Mouse (Mus musculus) layer of hippocampus, postnatal 10 days (tissue): ENCODE results near the gene Dnttip2. TPM values are rescaled to one million over a fixed set of nuclear protein-coding genes. Genes with fewer than 3 reads are reported as not detected.
"Not testable (repeated sequence)": the region's sequence is repeated elsewhere in the genome, so short reads cannot be mapped to it uniquely, and the experiment has no call there.

Source experiments
- DNase-seq, 2 experiments: peaks; one replicate each; pipeline ENCODE4 v3.0.0; 2021; ENCODE audit warnings: low spot score in 2 of 2
- long read RNA-seq: library from polyadenylated mRNA; stranded (forward); transcript quantifications from one replicate; pipeline ENCODE4 v2.0.0, GENCODE M21; 2023
- total RNA-seq, 2 experiments: library from RNA; stranded (reverse); gene quantifications; 2 replicates each; pipeline ENCODE4 v1.2.3; 2021

Gene Dnttip2
- total RNA-seq: 10 to 100 TPM; 27.3 to 28.6 TPM
- long read RNA-seq, transcript Dnttip2-201 (7 exons, 2,429 nt): major isoform, 25 of 31 reads
- long read RNA-seq, partial matches to known transcripts: 4 of 31 reads
- long read RNA-seq, other reads (novel, unspliced or antisense): 2 of 31 reads

GRCm38 (mm10) chr3:122274241-122275024, at the start of gene Dnttip2:
Dnttip2 (plus strand) TSS chr3:122274388.
- peak; percentile 90 to 94 for DNase-seq

- DNase-seq: not testable (repeated sequence)
These were observed 47.2 kb upstream of the Dnttip2 start for GRCm38 (mm10) chr3:122226972-122227371.

- DNase-seq: no peak
These were observed 38.4 kb upstream of the Dnttip2 start for GRCm38 (mm10) chr3:122235772-122236171.

DNA sequence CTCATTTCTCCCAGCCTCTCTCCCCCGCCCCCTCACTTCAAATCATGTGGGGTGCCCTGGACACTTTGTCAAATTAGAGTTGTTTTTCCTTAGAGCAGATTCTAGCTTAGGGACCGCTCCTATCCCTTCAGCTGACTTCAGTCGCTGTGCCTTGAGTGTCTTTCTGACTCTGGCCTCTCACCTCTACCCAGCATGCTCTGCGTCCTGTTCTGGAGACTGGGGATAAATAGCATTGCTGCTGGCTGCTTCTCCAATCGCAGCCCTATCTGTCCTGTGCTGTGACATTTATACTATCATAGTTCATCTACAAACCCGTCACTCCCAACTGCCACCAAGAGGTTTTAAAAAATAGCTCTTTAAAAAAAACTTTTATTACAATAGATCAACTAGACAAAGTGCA, 31.3 kb upstream of the Dnttip2 start:
- DNase-seq: no peak

DNA sequence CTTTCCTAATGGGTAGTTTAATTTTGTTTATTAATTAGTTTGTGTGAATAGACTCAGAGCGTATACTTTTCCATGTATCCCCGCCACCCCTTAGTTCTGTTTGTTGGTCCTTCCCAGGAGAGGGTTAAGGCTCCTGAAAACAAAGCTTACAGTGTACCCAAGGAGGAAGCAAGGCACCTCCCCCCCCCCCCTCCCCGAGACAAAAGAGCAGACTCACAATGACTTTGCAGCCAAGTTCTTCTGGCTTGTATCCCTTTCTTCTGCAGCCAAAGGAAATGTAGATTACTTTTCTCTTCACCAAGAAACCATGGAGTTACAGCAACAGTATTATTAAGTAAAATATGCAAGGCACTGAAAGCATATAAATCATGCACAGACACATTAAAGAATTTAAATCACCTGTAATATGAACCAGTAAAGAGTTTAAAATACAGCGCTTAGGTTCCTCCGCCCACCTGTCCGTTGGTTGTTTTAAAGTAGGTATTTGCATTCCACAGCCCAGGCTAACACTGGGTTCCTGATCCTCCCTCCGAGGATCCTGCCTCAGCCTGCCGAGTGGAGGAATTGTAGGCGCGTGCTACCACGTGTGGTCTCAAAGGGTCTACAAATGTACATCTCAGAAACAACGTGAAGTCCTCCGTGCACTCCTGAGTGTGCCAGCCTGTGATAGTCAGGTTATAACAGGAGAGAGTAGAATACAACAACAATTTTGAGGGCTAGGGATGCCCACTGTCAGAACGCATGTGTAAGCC, 30.6 kb upstream of the Dnttip2 start:
- no peak for DNase-seq

GRCm38 (mm10) chr3:122244759-122245158, 29.4 kb upstream of the Dnttip2 start:
- DNase-seq: no peak

DNA sequence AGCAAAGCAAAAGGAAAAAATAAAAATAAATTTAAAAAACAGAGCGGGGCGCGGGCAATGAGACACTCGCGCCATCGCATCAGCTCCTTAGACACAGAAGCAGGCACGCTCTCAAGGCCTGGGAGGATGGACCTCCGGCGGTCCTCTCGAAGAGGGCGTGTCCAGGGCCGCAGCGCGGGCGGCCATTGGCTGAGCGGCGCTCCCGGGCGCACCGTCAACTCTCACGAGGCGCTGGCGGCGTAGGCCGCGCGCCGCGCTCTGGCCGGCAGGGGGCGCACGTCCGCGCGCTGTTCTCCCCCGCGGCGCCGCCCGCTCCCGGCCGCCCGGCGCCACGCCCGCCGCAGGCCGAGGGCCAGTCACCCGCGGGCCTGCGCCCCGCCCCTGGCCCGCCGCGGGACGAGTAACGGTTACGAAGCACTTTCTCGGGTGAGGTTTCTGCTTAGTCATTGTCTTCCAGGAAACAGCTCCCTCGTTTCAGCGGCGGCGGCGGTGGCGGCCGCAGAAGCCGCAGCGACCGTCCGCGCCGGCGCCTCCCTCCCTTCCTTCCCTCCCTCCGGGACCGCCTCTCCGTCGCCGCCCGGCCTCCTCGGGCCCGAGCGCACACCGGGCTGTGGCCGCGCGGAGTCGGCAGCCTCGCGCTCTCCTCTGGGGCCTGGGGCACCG, 28.8 kb upstream of the Dnttip2 start, which contains the start of gene Gclm:
Gclm (plus strand) TSS at position 343 of the 663 bp plus-strand sequence.
- DNase-seq: peak; percentile 88 to 95

GRCm38 (mm10) chr3:122245878-122246332, 28.3 kb upstream of the Dnttip2 start:
- DNase-seq: peak; percentile 64 to 74

GRCm38 (mm10) chr3:122246406-122246805, 27.8 kb upstream of the Dnttip2 start:
- no peak for DNase-seq

DNA sequence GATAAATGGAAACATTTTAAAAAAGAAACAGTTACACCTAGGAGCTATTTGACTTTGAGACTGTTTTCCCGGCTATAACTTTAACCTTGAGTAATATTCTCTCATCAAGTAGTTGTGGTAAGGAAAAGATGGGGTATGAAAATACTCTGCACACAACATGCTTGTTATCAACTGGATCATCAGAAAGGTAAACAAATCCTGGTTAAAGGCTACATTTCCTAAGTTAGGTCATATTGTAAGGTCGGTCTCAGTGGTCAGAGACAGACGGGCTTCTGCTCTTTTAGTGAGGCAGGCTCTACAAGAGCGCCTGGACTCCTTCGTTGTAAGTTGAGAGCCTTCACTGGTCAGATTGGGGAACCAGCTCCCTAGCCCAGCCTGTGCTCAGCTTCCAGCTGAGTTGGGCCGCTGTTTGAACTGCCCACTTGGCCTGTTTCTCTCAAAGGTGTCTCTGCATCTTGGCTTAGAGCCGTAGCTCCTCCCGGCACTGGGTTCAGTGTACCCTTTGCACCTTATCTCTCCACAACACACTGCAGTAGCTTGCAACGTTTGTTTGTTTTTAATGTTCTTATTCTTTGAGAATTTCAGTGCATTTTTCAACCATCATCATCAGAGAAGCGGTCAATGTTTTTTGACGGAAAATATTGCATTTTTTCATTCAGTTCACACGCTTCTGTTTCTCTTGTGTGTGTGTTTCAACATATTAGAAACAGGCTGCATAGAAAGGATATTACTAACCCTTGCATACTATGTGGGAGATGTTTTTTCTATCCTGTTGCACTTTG, 27.0 kb upstream of the Dnttip2 start:
- no peak for DNase-seq

GRCm38 (mm10) chr3:122247768-122248100, 26.5 kb upstream of the Dnttip2 start:
- DNase-seq: no peak

DNA sequence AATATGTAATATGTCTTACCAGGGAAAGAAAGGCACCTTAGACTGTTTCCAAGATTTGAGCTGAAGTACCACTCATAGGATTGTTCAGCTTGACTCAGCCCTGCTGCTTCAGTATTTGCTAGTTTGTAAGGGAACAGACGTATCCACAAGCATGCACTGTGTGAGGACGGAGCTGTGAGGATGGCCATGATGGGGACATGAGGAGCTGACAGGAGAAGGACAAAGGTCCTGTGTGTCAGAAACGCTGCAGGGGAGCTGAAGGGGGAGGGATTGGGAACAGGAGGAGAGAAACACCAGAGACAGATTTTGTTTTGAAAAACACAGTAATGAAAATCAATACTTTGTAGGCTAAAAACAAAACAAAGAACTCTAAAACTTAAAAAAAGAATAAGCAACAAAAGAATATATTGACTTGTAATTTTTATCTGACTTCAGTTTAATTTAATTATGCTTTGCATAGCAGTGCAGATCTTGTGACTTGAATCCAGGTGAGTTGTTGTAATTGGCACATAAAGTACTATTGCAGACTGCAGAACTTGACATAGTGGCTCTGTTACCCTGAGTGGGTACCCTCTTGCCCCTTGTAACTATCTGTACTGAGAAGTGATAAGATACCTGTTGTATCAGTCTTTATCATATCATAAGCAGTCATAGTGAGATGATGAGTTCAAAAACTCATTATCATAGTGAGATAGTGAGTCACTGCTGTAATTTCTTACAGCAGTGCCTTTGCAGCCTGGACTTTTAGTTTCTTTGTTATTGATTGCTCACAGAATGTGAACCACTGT, 21.5 kb upstream of the Dnttip2 start:
- no peak for DNase-seq

DNA sequence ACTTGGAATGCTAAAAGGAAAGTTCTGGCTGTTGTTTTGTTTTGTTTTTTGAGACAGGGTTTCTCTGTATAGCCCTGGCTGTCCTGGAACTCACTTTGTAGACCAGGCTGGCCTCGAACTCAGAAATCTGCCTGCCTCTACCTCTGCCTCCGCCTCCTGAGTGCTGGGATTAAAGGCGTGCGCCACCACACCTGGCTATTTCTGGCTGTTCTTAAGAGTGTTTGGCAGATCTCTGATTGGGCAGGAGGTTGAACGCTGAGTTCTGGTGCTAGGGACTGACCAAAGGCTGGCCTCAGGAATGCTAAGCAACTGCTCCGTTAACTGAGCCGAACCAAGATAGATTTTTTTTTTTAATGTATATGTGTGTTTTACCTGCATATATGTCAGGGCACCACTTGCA, 20.1 kb upstream of the Dnttip2 start:
- not testable (repeated sequence) for DNase-seq

DNA sequence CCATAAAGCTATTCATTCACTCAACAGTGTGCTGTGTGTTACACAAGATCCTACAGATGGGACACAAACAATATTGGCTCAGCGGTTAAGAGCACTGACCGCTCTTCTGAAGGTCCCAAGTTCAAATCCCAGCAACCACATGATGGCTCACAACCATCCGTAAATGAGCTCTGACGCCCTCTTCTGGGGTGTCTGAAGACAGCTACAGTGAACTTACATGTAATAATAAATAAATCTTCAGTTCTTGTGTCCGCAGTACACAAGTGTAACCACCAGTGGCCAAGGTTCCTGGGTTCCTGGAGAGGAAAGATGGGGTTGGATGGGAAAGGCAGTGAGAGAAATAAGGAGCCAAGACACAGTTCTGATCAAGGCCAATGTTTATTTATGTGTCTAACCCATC, 4.2 kb upstream of the Dnttip2 start:
- DNase-seq: no peak

GRCm38 (mm10) chr3:122272565-122272964, 1.6 kb upstream of the Dnttip2 start:
- not testable (repeated sequence) for DNase-seq

GRCm38 (mm10) chr3:122273407-122274240, 564 bp upstream of the Dnttip2 start:
- no peak for DNase-seq

DNA sequence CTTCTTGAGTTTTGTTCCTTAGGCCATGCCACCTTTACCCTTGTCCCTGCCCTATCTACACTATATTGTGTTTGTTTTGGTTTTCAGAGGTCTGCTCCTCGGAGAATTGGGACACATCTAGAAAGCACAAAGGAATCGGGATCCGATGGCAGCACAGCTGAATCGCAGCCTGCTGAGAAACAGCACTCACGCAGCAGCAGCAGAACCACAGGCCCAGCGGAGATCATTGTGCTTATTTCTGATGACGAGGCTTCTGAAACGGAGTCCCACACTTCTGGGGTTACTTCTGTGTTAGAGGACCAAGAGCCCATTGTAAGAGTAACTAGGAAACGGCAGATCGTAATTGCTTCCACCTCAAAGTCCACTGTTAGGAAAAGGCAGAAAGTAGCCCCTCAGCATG, 923 bp downstream of the Dnttip2 start:
- DNase-seq: no peak

GRCm38 (mm10) chr3:122287195-122287594, 13.0 kb downstream of the Dnttip2 start:
- no peak for DNase-seq

- DNase-seq: no peak
These were observed 14.5 kb downstream of the Dnttip2 start for GRCm38 (mm10) chr3:122288613-122289195.
